ENCODE assay signal across 20 mouse cellular contexts in the genomic region with DNA sequence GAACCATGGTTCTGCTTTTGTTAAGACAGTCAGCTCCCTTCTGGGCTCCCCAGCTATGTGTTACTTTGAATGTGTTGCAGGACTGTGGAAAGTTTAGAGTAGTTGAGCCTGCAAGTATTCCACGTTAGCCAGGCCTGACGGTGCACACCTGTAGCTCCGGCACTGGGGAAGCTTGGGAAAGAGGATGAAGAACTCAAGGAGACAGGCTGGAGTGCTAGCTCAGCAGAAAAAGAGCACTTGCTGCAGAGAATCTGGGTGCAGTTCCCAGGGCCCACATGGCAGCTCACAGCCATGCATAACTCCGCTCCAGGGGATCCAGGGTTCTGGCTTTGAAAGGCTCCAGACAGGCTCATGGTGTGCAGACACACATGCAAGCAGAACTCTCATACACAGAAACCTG. TPM values are rescaled to one million over a fixed set of nuclear protein-coding genes. Genes with fewer than 3 reads are reported as not detected.
DNase-seq lines count a peak whose midpoint lies in the region; ATAC-seq and TF ChIP-seq lines count a peak whose summit lies in the region.
"Had no signal": no experiment of that assay in that cellular context is flagged by ENCODE, and none has a peak within 500 bp of the region (broad histone marks: within the 10 kb centered on the region; RNA-seq: fewer than 3 reads in every experiment).

No protein-coding gene starts in this region.

- H3K27ac ChIP-seq in kidney, postnatal 0 days = peak overlapping the region; percentile 40
- H3K27ac ChIP-seq in ES-E14 (ENCODE audit: insufficient read depth, low read depth, low read length, poor library complexity, severe bottlenecking) = no peak overlapping the region
- H3K27ac ChIP-seq in embryonic fibroblast, embryonic 13.5 days (ENCODE audit: insufficient read depth, low read length) = 0 out of 2 replicates have a peak overlapping the region, but pooled peaks have one; percentile 36
- H3K27ac ChIP-seq: embryonic facial prominence, embryonic 10.5 days; forebrain, embryonic 10.5 days; forebrain, embryonic 15.5 days; hindbrain, embryonic 12.5 days had no signal

- 79% methylated on average over 4 of the region's 4 CpGs for WGBS in kidney, postnatal 0 days

- ATAC-seq in kidney, postnatal 0 days (replicated peaks; ENCODE audit: low FRiP score, low read depth) = no peak
- ATAC-seq: forebrain, embryonic 15.5 days; hindbrain, embryonic 16.5 days had no signal

- no peak overlapping the region for H3K4me2 ChIP-seq in kidney, postnatal 0 days (ENCODE audit: low read length)
- H3K4me2 ChIP-seq: forebrain, embryonic 15.5 days; hindbrain, embryonic 12.5 days had no signal

- no peak overlapping the region for H3K4me3 ChIP-seq in kidney, postnatal 0 days (replicated peaks; ENCODE audit: low read depth, low read length)
- no peak overlapping the region for H3K4me3 ChIP-seq in ES-E14 (ENCODE audit: insufficient read depth in 1 of 2, low read depth in 1 of 2, low read length in 2 of 2, poor library complexity in 1 of 2, severe bottlenecking in 1 of 2)
- no peak overlapping the region for H3K4me3 ChIP-seq in embryonic fibroblast, embryonic 13.5 days (ENCODE audit: insufficient read depth, low read length)
- H3K4me3 ChIP-seq: embryonic facial prominence, embryonic 10.5 days; erythroblast, embryonic 14.5 days; forebrain, embryonic 10.5 days; forebrain, embryonic 15.5 days; hindbrain, embryonic 12.5 days had no signal

- no peaks in the 10 kb centered on the region for H3K4me1 ChIP-seq in kidney, postnatal 0 days (replicated peaks; ENCODE audit: insufficient read depth, low read length)
- no peaks in the 10 kb centered on the region for H3K4me1 ChIP-seq in ES-E14 (ENCODE audit: control insufficient read depth in 2 of 2, insufficient read depth in 2 of 2, low read length in 2 of 2, poor library complexity in 1 of 2)
- peaks cover 14% of the 10 kb centered on the region for H3K4me1 ChIP-seq in embryonic fibroblast, embryonic 13.5 days (ENCODE audit: control insufficient read depth, insufficient read depth, low read length)
- H3K4me1 ChIP-seq: embryonic facial prominence, embryonic 10.5 days; forebrain, embryonic 10.5 days; forebrain, embryonic 15.5 days; hindbrain, embryonic 12.5 days had no signal

- in situ Hi-C loops in ES-E14 (cut with MboI; ENCODE audit: low sequenced_read_pairs in 2 of 2, unreplicated experiment in 2 of 2) = loop anchor here in 1 of 2 experiments (25.0 kb wide), 1 partner anchor 255 kb away; a partner anchor contains a TSS

- H3K27me3 ChIP-seq in kidney, postnatal 0 days (ENCODE audit: insufficient read depth, low read length) = no peaks in the 10 kb centered on the region
- H3K27me3 ChIP-seq: CH12.LX; forebrain, embryonic 15.5 days; hindbrain, embryonic 12.5 days had no signal

- DNase-seq in kidney, adult 18-20 months = peak; percentile 49
- no peak for DNase-seq in kidney, adult 8-10 months
- DNase-seq in kidney, postnatal 0 days (ENCODE audit: low spot score) = no peak
- DNase-seq in kidney, postnatal 36 days = no peak
- no peak for DNase-seq in ES-E14 (ENCODE audit: low read depth, low spot score)
- DNase-seq: adrenal gland, adult 8-10 months; adrenal gland, postnatal 36 days; cerebellum, adult 2 months; cerebellum, postnatal 10 days; gastrocnemius, postnatal 25 days; heart, postnatal 10 days; heart, postnatal 4 days had no signal

- no peak overlapping the region for H3K9ac ChIP-seq in kidney, postnatal 0 days (ENCODE audit: low read depth, low read length)
- H3K9ac ChIP-seq in ES-E14 (ENCODE audit: insufficient read depth, low read depth, low read length, poor library complexity, severe bottlenecking) = no peak overlapping the region
- H3K9ac ChIP-seq: forebrain, embryonic 15.5 days; hindbrain, embryonic 12.5 days had no signal

- TF ChIP-seq POLR2A in embryonic fibroblast, embryonic 13.5 days (IDR thresholded peaks at IDR 0.05; ENCODE audit: low read depth, low read length) = no peak

- H3K36me3 ChIP-seq in kidney, postnatal 0 days (ENCODE audit: insufficient read depth, low read length) = peaks cover 29% of the 10 kb centered on the region
- peaks cover 28% of the 10 kb centered on the region for H3K36me3 ChIP-seq in ES-E14 (ENCODE audit: control insufficient read depth, insufficient read depth, low read length, poor library complexity, severe bottlenecking)

- H3K9me3 ChIP-seq in kidney, postnatal 0 days (replicated peaks; ENCODE audit: low read length) = no peaks in the 10 kb centered on the region
- H3K9me3 ChIP-seq in ES-E14 (ENCODE audit: control insufficient read depth, insufficient read depth, low read depth, low read length) = no peaks in the 10 kb centered on the region
- H3K9me3 ChIP-seq: embryonic facial prominence, embryonic 10.5 days; forebrain, embryonic 10.5 days; forebrain, embryonic 15.5 days; hindbrain, embryonic 12.5 days had no signal

- TF ChIP-seq CTCF in kidney, postnatal 0 days (IDR thresholded peaks at IDR 0.05; ENCODE audit: low read depth) = no peak
- TF ChIP-seq CTCF in embryonic fibroblast, embryonic 13.5 days (IDR thresholded peaks at IDR 0.05; ENCODE audit: borderline replicate concordance, insufficient read depth, low read length) = no peak

TF ChIP-seq in ES-E14, 5 proteins besides CTCF, POLR2A, EP300 and RAD21:
- TF ChIP-seq HCFC1 (IDR thresholded peaks at IDR 0.05; ENCODE audit: borderline replicate concordance, insufficient read depth, low read length) (no peak), ZNF384 (IDR thresholded peaks at IDR 0.05; ENCODE audit: low read depth, low read length) (no peak), CHD2 (IDR thresholded peaks at IDR 0.05; ENCODE audit: low read depth, low read length) (no peak), MAFK (IDR thresholded peaks at IDR 0.05; ENCODE audit: insufficient read depth, low read depth, low read length) (peak; percentile 50; the same call in 1 of the 2 replicates), ZC3H11A (IDR thresholded peaks at IDR 0.05; ENCODE audit: borderline replicate concordance, low read depth, low read length) (no peak)

RNA-seq across cellular contexts. Expression of a gene that starts 46.7 kb away (rescaled TPM):
- polyA plus RNA-seq in kidney, postnatal 0 days (2015; fragmentation: Nextera tagmentation; extraction: Ambion mirVana) = 121 and 130 TPM in 2 replicates
- 58.1 and 73.4 TPM in 2 replicates for total RNA-seq in ES-E14 (2012; rRNA removed)
- 88.0 and 105 TPM in 2 replicates for polyA plus RNA-seq in embryonic fibroblast, embryonic 13.5 days (2011; ENCODE audit: insufficient read length, low read depth, missing spikeins)
